Mouse (Mus musculus) brown adipose tissue, adult 24 weeks (tissue): ENCODE results near the gene Vmn1r227. TPM values are rescaled to one million over a fixed set of nuclear protein-coding genes. Genes with fewer than 3 reads are reported as not detected.

Source experiments
- H3K27ac ChIP-seq: fragments of 200-500 bp; replicated peaks from 2 replicates; pipeline ENCODE4 v1.5.1; 2012; ENCODE audit warnings: low read depth, mild to moderate bottlenecking, low read length
- H3K4me1 ChIP-seq: fragments of 200-500 bp; 2 replicates; pipeline ENCODE4 v1.6.1; 2012; ENCODE audit warnings: low read length, mixed read lengths; ENCODE audit not compliant: control insufficient read depth, insufficient read depth, insufficient read length
- H3K4me3 ChIP-seq: fragments of 200-500 bp; 2 replicates; pipeline ENCODE4 v1.5.1; 2012; ENCODE audit warnings: low read depth, mild to moderate bottlenecking, low read length, moderate library complexity; ENCODE audit not compliant: insufficient read depth
- polyA plus RNA-seq: library from polyadenylated mRNA; stranded (reverse); fragments of >200 nt; gene quantifications from 2 replicates; pipeline ENCODE4 v1.2.4, GENCODE M21; 2012; ENCODE audit not compliant: missing spikeins, insufficient read depth, insufficient read length

Vmn1r227 gene
- polyA plus RNA-seq = not detected in 2 replicates

- Histone ChIP-seq H3K27ac (no peak within 1 kb of the TSS), H3K4me3 (no peak within 1 kb of the TSS), H3K4me1 (no peaks in the 10 kb centered on the region)
Measured at GRCm38 (mm10) chr17:20729543-20729942, at the start of gene Vmn1r227. Gene Vmn1r227 (plus strand): TSS chr17:20729843.

- no peak within 1 kb of the TSS for H3K4me3 ChIP-seq
- H3K4me1 ChIP-seq = no peaks in the 10 kb centered on the region
- H3K27ac ChIP-seq = no peak within 1 kb of the TSS
Measured at GRCm38 (mm10) chr17:20682543-20682942, 47.1 kb upstream of the Vmn1r227 start, which contains the start of gene Vmn1r226. Gene Vmn1r226 (plus strand): TSS chr17:20682843.

GRCm38 (mm10) chr17:20786057-20786456 lies 56.4 kb downstream of the Vmn1r227 start, which contains the start of gene Vmn1r228:
Gene Vmn1r228 (minus strand): TSS chr17:20786157.
- no peak within 1 kb of the TSS for H3K4me3 ChIP-seq
- H3K27ac ChIP-seq = no peak within 1 kb of the TSS
- no peaks in the 10 kb centered on the region for H3K4me1 ChIP-seq

Other genes starting within 250 kb of the Vmn1r227 start
- not detected in 2 replicates for gene Vmn2r108, start 248.5 kb upstream of the Vmn1r227 start, polyA plus RNA-seq
- gene Vmn1r225, start 231.7 kb upstream of the Vmn1r227 start, polyA plus RNA-seq = not detected in 2 replicates
- not detected in 2 replicates for gene Vmn2r109, start 165.1 kb upstream of the Vmn1r227 start, polyA plus RNA-seq
- not detected in 2 replicates for gene Vmn2r110, start 133.4 kb upstream of the Vmn1r227 start, polyA plus RNA-seq
- gene Fpr-rs3, start 105.0 kb upstream of the Vmn1r227 start, polyA plus RNA-seq = not detected in 2 replicates
- not detected in 2 replicates for gene Vmn1r226, start 47.0 kb upstream of the Vmn1r227 start, polyA plus RNA-seq
- gene Vmn1r228, start 56.3 kb downstream of the Vmn1r227 start, polyA plus RNA-seq = not detected in 2 replicates
- not detected in 2 replicates for gene Vmn1r229, start 81.7 kb downstream of the Vmn1r227 start, polyA plus RNA-seq
- not detected in 2 replicates for gene Vmn1r230, start 110.6 kb downstream of the Vmn1r227 start, polyA plus RNA-seq
- gene Vmn1r231, start 175.2 kb downstream of the Vmn1r227 start, polyA plus RNA-seq = not detected in 2 replicates
- not detected in 2 replicates for gene Vmn1r232, start 189.9 kb downstream of the Vmn1r227 start, polyA plus RNA-seq
- gene Ppp2r1a, start 215.5 kb downstream of the Vmn1r227 start, polyA plus RNA-seq = 159 and 201 TPM in 2 replicates